Mouse (Mus musculus): ENCODE measurements around the gene Hacd3.

GRCm38 (mm10) chr9:64957276-64957675 is 64.2 kb downstream of the Hacd3 start:
- TF ChIP-seq GATA1 (IDR thresholded peaks at IDR 0.05; ENCODE audit: borderline replicate concordance, low read length) (no peak), FLI1 (IDR thresholded peaks at IDR 0.05; ENCODE audit: low read length) (no peak)

Data from megakaryocyte, embryonic 14.5 days (primary cell).